Mouse (Mus musculus) erythroblast, embryonic 14.5 days (primary cell): ENCODE data around the gene Olfr47.

Source experiments
- GATA1 ChIP-seq: IDR thresholded peaks from 2 replicates; pipeline ENCODE4 v1.6.1; 2012; ENCODE audit warnings: low read length, inconsistent platforms, mixed read lengths
- TAL1 ChIP-seq: IDR thresholded peaks from 3 replicates; pipeline ENCODE4 v1.6.1; 2012; ENCODE audit warnings: low read length, inconsistent platforms, mixed read lengths

DNA sequence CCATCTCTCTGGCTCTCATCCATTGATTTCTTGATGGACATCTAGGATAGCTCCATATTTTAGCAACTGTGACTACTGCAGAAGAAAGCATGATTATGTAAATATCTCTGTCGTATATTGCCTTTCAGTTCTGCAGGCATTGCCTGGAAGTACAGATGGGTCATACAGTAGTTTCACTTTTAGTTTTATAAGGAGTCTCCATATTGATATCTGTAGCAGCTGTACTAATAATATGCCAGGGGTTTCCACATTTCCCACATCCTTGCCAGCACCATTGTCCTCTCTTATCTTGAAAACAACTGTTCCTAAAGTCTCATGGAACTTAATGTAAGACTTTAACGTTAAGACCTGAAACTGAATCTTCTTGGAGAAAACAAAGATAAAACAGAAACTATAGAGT, 29.4 kb downstream of the Olfr47 start:
- TF ChIP-seq TAL1 (no peak), GATA1 (no peak)
